Mouse (Mus musculus) telencephalon, adult 2 months (tissue): ENCODE measurements at regions not wholly inside any gene's neighbourhood (a gene's known extent, or its start where the extent isn't known, plus 50 kb on each side); places are given as distances from the start of the nearest gene placed in this dataset.
A peak's percentile ranks its signal among the peaks of the same experiment; 100 is the strongest.

Source experiments
- DNase-seq: peaks from one replicate; pipeline ENCODE4 v3.0.0-alpha.2; 2011; ENCODE audit warnings: low read depth, low spot score

GRCm38 (mm10) chr5:9954652-9955051, 229.7 kb upstream of the Grm3 start:
- peak; percentile 8 for DNase-seq

GRCm38 (mm10) chr5:9938746-9939145, 213.8 kb upstream of the Grm3 start:
- no peak for DNase-seq

DNA sequence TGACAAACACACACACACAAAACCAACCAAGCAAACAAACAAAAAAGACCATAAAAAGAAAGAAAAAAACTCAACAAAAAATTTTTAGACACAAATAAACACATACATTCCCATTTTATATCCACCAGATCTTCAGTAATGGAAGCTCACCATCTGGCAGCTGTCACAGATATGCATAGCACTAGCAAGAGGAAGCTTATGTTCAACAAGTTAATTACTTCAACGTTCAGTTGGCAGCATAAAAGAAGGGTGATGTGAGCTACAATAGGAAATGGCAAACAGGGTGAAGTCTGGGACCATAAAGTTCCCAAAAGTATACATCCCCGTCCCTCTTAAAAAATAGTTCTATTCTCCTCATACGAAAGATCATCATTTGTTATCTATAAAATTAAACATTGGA, 188.0 kb upstream of the Grm3 start:
- no peak for DNase-seq

DNA sequence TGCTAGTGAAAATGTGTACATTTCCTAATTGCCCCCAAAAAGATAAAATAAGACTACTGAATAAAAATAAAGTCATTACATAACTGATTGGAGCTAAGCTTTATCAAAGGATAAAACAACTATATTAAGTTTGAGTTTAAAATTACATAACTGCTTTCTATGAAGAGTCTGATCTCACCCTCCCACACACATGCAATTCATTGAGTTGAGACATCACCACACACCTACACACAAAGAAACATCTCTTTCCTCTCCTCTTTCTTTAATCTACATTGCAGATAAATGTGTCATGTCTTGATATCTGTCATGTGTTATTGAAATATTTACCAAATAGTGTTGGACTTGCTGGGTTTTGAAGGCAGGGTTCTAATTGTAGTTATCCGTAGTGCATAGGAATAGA, 186.8 kb upstream of the Grm3 start:
- DNase-seq, result peak; percentile 64

DNA sequence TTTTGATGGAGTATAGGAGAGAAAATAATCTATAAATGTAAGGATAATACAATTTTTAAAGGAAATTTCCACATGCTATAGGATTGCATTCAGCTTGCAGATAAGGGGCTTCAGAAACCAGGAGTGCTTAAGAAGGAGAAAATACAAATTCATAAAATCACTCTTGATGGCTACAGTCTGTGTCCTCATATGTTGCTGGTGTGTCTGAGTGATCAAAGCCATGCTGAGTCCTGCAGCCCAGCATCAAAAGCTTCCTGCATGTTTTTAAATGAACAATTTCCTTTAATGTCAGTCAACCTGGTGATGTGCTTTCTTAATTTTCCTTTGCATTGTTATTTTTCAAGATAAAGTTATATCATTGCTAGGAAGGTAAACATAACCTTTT, 186.1 kb upstream of the Grm3 start:
- DNase-seq, result no peak

- DNase-seq, result no peak
Measured at GRCm38 (mm10) chr5:9910452-9911088, 185.6 kb upstream of the Grm3 start.

- no peak for DNase-seq
Measured at GRCm38 (mm10) chr5:9895297-9895696, 170.3 kb upstream of the Grm3 start.

GRCm38 (mm10) chr5:9878063-9878462, 153.1 kb upstream of the Grm3 start:
- no peak for DNase-seq

- no peak for DNase-seq
Measured at GRCm38 (mm10) chr5:9869091-9869490, 144.1 kb upstream of the Grm3 start.

GRCm38 (mm10) chr5:9829750-9830149, 104.8 kb upstream of the Grm3 start:
- DNase-seq, result peak; percentile 8

- DNase-seq, result no peak
Measured at GRCm38 (mm10) chr5:9801707-9802106, 76.7 kb upstream of the Grm3 start.

- no peak for DNase-seq
Measured at GRCm38 (mm10) chr5:9781107-9781506, 56.1 kb upstream of the Grm3 start.
